Mouse (Mus musculus) stomach, postnatal 0 days (tissue): ENCODE data around the gene Leo1.

Experiments used
- CTCF ChIP-seq: IDR thresholded peaks from 2 replicates; pipeline ENCODE4 v1.5.1; 2016; ENCODE audit warnings: antibody characterized with exemption, low read depth, mild to moderate bottlenecking, moderate library complexity
- EP300 ChIP-seq: optimal IDR thresholded peaks from 2 replicates; pipeline ENCODE3; 2016; ENCODE audit warnings: antibody characterized with exemption

DNA sequence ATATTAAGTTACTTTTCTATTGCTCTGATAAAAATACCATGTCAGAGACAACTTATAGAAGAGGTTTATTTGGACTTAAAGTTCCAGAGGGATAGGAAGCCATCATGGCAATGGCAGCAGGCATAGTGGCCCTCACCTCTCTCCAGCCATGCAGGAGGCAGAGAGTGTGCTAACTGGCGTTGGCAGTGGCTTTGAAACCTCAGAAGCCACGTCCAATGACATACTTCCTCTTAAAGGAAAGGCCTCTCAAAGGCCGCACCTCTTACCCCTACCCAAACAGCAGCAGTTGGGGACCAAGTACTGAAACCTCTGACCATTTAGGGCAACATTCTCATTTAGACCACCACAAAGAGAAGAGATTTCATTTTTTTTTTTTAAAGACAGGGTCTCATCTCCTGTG is 35.9 kb downstream of the Leo1 start:
- TF ChIP-seq CTCF (no peak), EP300 (no peak)
